Mouse (Mus musculus): ENCODE data around the gene Rab3d. TPM values are rescaled to one million over a fixed set of nuclear protein-coding genes. Genes with fewer than 3 reads are reported as not detected.

The Rab3d gene
- polyA plus RNA-seq, 1 experiment, result 48.9 TPM

DNA sequence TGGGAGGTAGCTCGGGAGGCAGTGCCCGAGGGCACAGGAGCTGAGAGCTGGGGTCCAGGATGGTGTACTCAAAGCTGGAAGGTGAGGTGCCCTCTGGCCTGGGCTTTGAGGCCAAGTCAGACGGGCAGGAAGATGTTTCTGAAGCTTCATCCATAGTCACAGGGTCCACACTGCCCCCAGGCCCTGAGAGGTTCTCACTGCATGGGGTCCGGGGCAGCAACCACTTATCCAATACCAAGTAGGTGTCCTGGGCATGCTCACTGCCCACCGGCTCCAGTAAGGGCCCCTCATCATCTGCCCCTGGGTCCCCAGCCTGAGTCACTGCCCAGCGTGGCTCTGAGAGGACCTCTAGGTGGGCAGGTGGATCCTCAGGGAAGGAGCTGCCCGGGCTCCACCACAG is 41.3 kb upstream of the Rab3d start:
- peaks cover 29% of the 10 kb centered on the region for H3K27me3 ChIP-seq (ENCODE audit: control insufficient read depth, insufficient read depth, low read length)
- H3K36me3 ChIP-seq (ENCODE audit: control insufficient read depth, insufficient read depth, low read length), result no peaks in the 10 kb centered on the region
- 92% methylated on average over 7 of the region's 7 CpGs for WGBS
- TF ChIP-seq CTCF (IDR thresholded peaks at IDR 0.05; ENCODE audit: extremely low read depth, insufficient read length, insufficient replicate concordance, low read depth, low read length) (no peak), POLR2A (IDR thresholded peaks at IDR 0.05; ENCODE audit: low read depth, low read length) (no peak)
- H3K4me3 ChIP-seq (ENCODE audit: low read depth, low read length), result no peak overlapping the region
- H3K27ac ChIP-seq (ENCODE audit: insufficient read depth, low read depth, low read length), result no peak overlapping the region
- H3K4me1 ChIP-seq (ENCODE audit: control insufficient read depth, insufficient read depth, insufficient read length, low read length), result peaks cover 17% of the 10 kb centered on the region

- Histone ChIP-seq H3K27me3 (ENCODE audit: control insufficient read depth, insufficient read depth, low read length) (peaks cover 28% of the 10 kb centered on the region), H3K4me3 (ENCODE audit: low read depth, low read length) (no peak overlapping the region), H3K4me1 (ENCODE audit: control insufficient read depth, insufficient read depth, insufficient read length, low read length) (peaks cover 17% of the 10 kb centered on the region), H3K36me3 (ENCODE audit: control insufficient read depth, insufficient read depth, low read length) (no peaks in the 10 kb centered on the region), H3K27ac (ENCODE audit: insufficient read depth, low read depth, low read length) (no peak overlapping the region)
- TF ChIP-seq CTCF (IDR thresholded peaks at IDR 0.05; ENCODE audit: extremely low read depth, insufficient read length, insufficient replicate concordance, low read depth, low read length), result no peak
- TF ChIP-seq POLR2A (IDR thresholded peaks at IDR 0.05; ENCODE audit: low read depth, low read length), result no peak
- 63% methylated on average over 5 of the region's 5 CpGs for WGBS
These were observed 40.4 kb upstream of the Rab3d start for GRCm38 (mm10) chr9:21958372-21958771.

DNA sequence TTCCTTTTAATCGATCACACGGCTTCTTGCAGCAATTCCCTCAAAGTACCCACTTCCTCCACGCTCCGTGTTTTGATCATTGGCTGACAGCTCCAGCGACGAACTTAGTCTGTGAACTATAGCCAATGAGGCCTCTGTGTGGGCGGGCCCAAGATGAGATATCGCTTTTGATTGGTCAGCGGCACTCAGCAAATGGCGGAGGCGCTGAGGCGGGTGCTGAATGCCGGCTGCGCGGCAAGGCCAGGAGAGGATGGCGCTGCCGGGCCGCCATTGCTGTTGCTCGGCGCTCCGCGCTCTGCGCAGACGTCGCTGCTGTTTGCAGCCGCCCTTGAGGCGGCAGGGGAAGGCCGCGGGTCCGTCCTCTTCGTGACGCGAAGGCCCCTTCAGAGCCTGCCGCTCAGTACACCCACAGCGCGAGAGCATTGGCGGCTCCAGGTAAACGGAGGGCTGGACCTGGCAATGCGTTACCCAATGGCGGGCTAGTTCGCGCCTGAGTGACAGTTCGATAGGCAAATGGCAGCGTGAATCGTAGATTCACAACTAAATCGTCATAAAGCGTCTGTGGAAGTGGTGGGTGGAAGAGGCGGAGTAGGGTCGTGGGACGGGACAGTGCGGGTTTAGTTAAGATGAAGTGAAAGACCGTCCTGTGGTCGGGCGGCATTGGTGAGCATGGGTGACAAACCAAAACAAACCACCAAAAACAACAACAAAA is 37.7 kb upstream of the Rab3d start, which contains the start of gene Swsap1:
Gene Swsap1, plus strand, starts transcription at position 186 of the 712 bp plus-strand sequence.
- Histone ChIP-seq H3K27ac (ENCODE audit: insufficient read depth, low read depth, low read length) (peak within 1 kb of the TSS; percentile 92), H3K4me1 (ENCODE audit: control insufficient read depth, insufficient read depth, insufficient read length, low read length) (0 out of 2 replicates have a peak, but pooled peaks cover 3% of the 10 kb centered on the region), H3K36me3 (ENCODE audit: control insufficient read depth, insufficient read depth, low read length) (no peaks in the 10 kb centered on the region), H3K4me3 (ENCODE audit: low read depth, low read length) (peak within 1 kb of the TSS; percentile 73), H3K27me3 (ENCODE audit: control insufficient read depth, insufficient read depth, low read length) (peaks cover 2% of the 10 kb centered on the region; the same call in 1 of the 2 replicates)
- no peak for TF ChIP-seq CTCF (IDR thresholded peaks at IDR 0.05; ENCODE audit: extremely low read depth, insufficient read length, insufficient replicate concordance, low read depth, low read length)
- peak; percentile 38; the same call in 1 of the 2 replicates for TF ChIP-seq POLR2A (IDR thresholded peaks at IDR 0.05; ENCODE audit: low read depth, low read length)
- whole genome bisulfite sequencing, result under 1% methylated on average over 54 of the region's 54 CpGs

DNA sequence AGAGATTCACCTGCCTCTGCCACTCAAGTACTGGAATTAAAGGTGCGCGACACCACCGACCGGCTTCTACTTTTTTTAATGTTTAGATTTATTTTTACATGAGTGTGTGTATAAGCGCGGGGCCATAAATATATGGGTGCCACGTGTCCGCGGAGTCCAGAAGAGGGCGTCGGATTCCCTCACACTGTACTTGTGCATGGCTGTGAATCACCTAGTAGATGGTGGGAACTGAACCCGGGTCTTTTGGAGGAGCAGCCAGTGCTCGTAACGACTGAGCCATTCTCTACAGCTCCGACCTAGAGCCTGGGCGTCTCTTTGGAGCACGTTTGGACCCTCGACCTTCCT is 37.2 kb upstream of the Rab3d start:
- WGBS, result under 1% methylated on average over 18 of the region's 18 CpGs
- peak overlapping the region; percentile 82 for H3K27ac ChIP-seq (ENCODE audit: insufficient read depth, low read depth, low read length)
- H3K4me1 ChIP-seq (ENCODE audit: control insufficient read depth, insufficient read depth, insufficient read length, low read length), result 0 out of 2 replicates have a peak, but pooled peaks cover 3% of the 10 kb centered on the region

GRCm38 (mm10) chr9:21954635-21955034 is 36.6 kb upstream of the Rab3d start:
- Histone ChIP-seq H3K36me3 (ENCODE audit: control insufficient read depth, insufficient read depth, low read length) (no peaks in the 10 kb centered on the region), H3K4me1 (ENCODE audit: control insufficient read depth, insufficient read depth, insufficient read length, low read length) (0 out of 2 replicates have a peak, but pooled peaks cover 3% of the 10 kb centered on the region), H3K4me3 (ENCODE audit: low read depth, low read length) (no peak overlapping the region), H3K27me3 (ENCODE audit: control insufficient read depth, insufficient read depth, low read length) (no peaks in the 10 kb centered on the region), H3K27ac (ENCODE audit: insufficient read depth, low read depth, low read length) (no peak overlapping the region)
- WGBS, result 47% methylated on average over 3 of the region's 3 CpGs
- TF ChIP-seq POLR2A (IDR thresholded peaks at IDR 0.05; ENCODE audit: low read depth, low read length) (no peak), CTCF (IDR thresholded peaks at IDR 0.05; ENCODE audit: extremely low read depth, insufficient read length, insufficient replicate concordance, low read depth, low read length) (no peak)

More for the DNA sequence above, 37.2 kb upstream of the Rab3d start:
- no peaks in the 10 kb centered on the region for H3K36me3 ChIP-seq (ENCODE audit: control insufficient read depth, insufficient read depth, low read length)
- H3K4me3 ChIP-seq (ENCODE audit: low read depth, low read length), result peak overlapping the region; percentile 73
- H3K27me3 ChIP-seq (ENCODE audit: control insufficient read depth, insufficient read depth, low read length), result no peaks in the 10 kb centered on the region
- TF ChIP-seq CTCF (IDR thresholded peaks at IDR 0.05; ENCODE audit: extremely low read depth, insufficient read length, insufficient replicate concordance, low read depth, low read length) (peak; percentile 25; the same call in 1 of the 2 replicates), POLR2A (IDR thresholded peaks at IDR 0.05; ENCODE audit: low read depth, low read length) (no peak)

GRCm38 (mm10) chr9:21953600-21953999 is 35.6 kb upstream of the Rab3d start:
- WGBS, result 21% methylated on average over 3 of the region's 3 CpGs
- TF ChIP-seq CTCF (IDR thresholded peaks at IDR 0.05; ENCODE audit: extremely low read depth, insufficient read length, insufficient replicate concordance, low read depth, low read length) (no peak), POLR2A (IDR thresholded peaks at IDR 0.05; ENCODE audit: low read depth, low read length) (no peak)

DNA sequence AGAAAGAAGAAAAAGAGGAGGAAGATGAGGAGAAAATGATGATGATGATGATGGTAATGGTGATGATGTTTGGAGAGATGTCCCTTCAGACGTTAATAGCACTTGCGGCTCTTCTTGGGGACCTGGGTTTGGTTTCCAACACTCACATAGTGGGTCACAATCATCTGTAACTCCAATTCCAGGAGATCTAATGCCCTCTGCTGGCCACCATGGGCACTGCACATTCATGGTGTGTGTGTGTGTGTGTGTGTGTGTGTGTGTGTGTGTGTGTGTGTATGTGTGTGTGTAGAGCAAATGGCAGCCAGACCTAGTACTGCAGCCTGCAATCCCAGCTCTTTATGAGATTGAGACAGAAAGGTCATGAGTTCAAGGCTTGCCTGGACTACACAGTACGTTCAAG is 34.0 kb upstream of the Rab3d start:
- TF ChIP-seq POLR2A (IDR thresholded peaks at IDR 0.05; ENCODE audit: low read depth, low read length) (no peak), CTCF (IDR thresholded peaks at IDR 0.05; ENCODE audit: extremely low read depth, insufficient read length, insufficient replicate concordance, low read depth, low read length) (no peak)

More at GRCm38 (mm10) chr9:21953600-21953999, 35.6 kb upstream of the Rab3d start:
- Histone ChIP-seq H3K36me3 (ENCODE audit: control insufficient read depth, insufficient read depth, low read length) (no peaks in the 10 kb centered on the region), H3K27ac (ENCODE audit: insufficient read depth, low read depth, low read length) (no peak overlapping the region), H3K4me1 (ENCODE audit: control insufficient read depth, insufficient read depth, insufficient read length, low read length) (0 out of 2 replicates have a peak, but pooled peaks cover 3% of the 10 kb centered on the region), H3K4me3 (ENCODE audit: low read depth, low read length) (no peak overlapping the region), H3K27me3 (ENCODE audit: control insufficient read depth, insufficient read depth, low read length) (no peaks in the 10 kb centered on the region)

More for the DNA sequence above, 34.0 kb upstream of the Rab3d start:
- 0 out of 2 replicates have a peak, but pooled peaks cover 6% of the 10 kb centered on the region for H3K27me3 ChIP-seq (ENCODE audit: control insufficient read depth, insufficient read depth, low read length)
- no peak overlapping the region for H3K27ac ChIP-seq (ENCODE audit: insufficient read depth, low read depth, low read length)
- 74% methylated on average over 3 of the region's 3 CpGs for WGBS
- H3K4me3 ChIP-seq (ENCODE audit: low read depth, low read length), result no peak overlapping the region
- no peaks in the 10 kb centered on the region for H3K36me3 ChIP-seq (ENCODE audit: control insufficient read depth, insufficient read depth, low read length)
- H3K4me1 ChIP-seq (ENCODE audit: control insufficient read depth, insufficient read depth, insufficient read length, low read length), result peaks cover 2% of the 10 kb centered on the region; the same call in 1 of the 2 replicates

Data from small intestine, adult 2 months (tissue).